Mouse (Mus musculus) Muller cell, postnatal 12 days (primary cell): ENCODE results near the gene Krtap3-1.
"Not testable (repeated sequence)": the region's sequence is repeated elsewhere in the genome, so short reads cannot be mapped to it uniquely, and the experiment has no call there.

Experiments used
- DNase-seq: peaks from one replicate; pipeline ENCODE4 v3.0.0-alpha.2; 2015; ENCODE audit errors: inconsistent ontology term

Krtap3-1 gene

GRCm38 (mm10) chr11:99566530-99566929 is at the start of gene Krtap3-1:
Gene Krtap3-1 (minus strand): TSS chr11:99566630.
- DNase-seq, result no peak

- DNase-seq, result peak; percentile 57
Measured at GRCm38 (mm10) chr11:99614796-99615363, 48.5 kb upstream of the Krtap3-1 start, which contains the start of gene Krtap2-4. Gene Krtap2-4 (minus strand): TSS chr11:99614846.

GRCm38 (mm10) chr11:99610089-99610488 is 43.7 kb upstream of the Krtap3-1 start, which contains the start of gene Gm11937:
Gene Gm11937 (minus strand): TSS chr11:99610189.
- DNase-seq, result not testable (repeated sequence)

- DNase-seq, result no peak
Measured at GRCm38 (mm10) chr11:99609126-99609525, 42.7 kb upstream of the Krtap3-1 start.

DNA sequence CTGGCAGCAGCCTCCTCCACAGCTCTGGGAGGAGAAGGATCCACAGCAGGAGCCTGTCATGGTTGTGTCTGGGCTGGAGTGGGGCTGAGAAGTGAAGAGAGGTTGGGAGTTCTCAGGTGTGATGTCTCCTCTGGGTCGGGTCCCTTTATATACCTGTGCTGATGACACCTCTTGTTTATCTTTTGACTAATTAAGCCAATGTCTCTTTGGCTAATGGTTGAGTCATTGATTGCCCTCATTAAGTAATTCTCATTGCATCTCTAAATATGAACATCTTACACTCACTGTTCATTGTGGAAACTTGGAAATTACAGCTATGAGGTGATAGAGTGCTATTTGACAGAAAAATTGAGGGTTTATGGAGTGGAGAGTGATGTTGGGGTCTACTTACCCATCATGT is 36.8 kb upstream of the Krtap3-1 start, which contains the start of gene Gm11938:
Gene Gm11938 (minus strand): TSS at position 101 of the 400 bp plus-strand sequence.
- not testable (repeated sequence) for DNase-seq

GRCm38 (mm10) chr11:99597742-99598141 is 31.3 kb upstream of the Krtap3-1 start, which contains the start of gene Krtap9-3:
Gene Krtap9-3 (minus strand): TSS chr11:99598105.
- DNase-seq, result not testable (repeated sequence)

DNA sequence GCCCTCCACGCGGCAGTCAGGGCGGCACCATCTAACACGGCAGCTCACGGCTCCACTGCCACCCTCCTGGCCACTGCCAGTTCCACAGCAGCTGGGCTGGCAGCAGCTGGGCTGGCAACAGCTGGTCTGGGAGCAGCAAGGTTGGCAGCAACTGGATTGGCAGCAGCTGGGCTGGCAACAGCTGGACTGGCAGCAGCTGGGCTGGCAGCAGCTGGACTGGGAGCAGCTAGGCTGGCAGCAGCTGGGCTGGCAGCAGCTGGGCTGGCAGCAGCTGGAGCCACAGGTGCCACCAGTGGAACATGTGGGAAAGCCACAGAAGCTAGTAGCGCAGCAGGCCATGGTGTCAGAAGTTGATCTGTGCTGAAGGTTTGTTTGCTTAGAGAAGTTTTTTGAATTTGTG is 24.6 kb upstream of the Krtap3-1 start, which contains the start of gene Krtap1-3:
Gene Krtap1-3 (minus strand): TSS at position 359 of the 400 bp plus-strand sequence.
- DNase-seq, result no peak

DNA sequence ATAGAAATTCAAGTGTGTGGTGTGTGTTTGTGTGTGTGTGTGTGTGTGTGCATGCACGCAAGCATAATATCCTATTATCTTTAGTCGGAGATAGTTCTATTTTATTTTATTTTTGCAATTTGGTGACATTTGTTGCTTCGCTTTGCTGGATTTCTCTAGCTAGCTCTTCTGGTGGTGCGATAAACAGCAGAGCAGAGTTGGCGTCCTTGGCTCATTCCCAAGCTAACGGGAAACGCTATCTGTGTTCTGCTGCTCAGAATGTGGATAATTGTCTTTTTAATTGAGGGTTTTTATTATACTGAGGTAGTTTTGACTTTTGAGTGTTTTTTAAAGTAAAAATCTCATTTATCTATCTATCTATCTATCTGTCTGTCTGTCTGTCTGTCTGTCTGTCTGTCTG is 18.7 kb upstream of the Krtap3-1 start:
- DNase-seq, result no peak

- no peak for DNase-seq
Measured at GRCm38 (mm10) chr11:99583245-99583704, 16.8 kb upstream of the Krtap3-1 start, which contains the start of gene Krtap1-4. Gene Krtap1-4 (minus strand): TSS chr11:99583654.

GRCm38 (mm10) chr11:99581564-99581963 is 15.1 kb upstream of the Krtap3-1 start:
- DNase-seq, result peak; percentile 76

DNA sequence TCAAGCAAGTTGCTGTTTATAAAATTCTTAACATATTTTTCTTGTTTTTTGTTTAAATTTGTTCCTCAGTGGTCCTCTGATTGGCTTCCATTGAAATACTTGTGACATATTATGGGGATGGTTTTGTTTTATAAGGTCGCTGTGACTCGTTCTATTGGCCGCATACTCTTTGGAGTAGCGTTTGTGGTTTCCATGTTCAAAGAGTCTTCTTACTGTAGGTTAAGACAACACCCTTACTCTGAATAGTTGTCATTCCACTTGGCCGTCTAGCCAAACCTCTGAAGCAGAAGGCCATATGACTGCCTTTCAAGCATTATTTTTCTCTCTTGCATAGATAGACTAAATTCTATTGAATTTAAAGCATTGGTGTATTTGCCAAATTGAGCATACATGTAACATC is 14.6 kb upstream of the Krtap3-1 start:
- DNase-seq, result peak; percentile 46

GRCm38 (mm10) chr11:99580636-99581035 is 14.2 kb upstream of the Krtap3-1 start, which contains the start of gene Krtap1-5:
Gene Krtap1-5 (minus strand): TSS chr11:99581016.
- DNase-seq, result no peak

- peak; percentile 61 for DNase-seq
Measured at GRCm38 (mm10) chr11:99574106-99574505, 7.7 kb upstream of the Krtap3-1 start.

DNA sequence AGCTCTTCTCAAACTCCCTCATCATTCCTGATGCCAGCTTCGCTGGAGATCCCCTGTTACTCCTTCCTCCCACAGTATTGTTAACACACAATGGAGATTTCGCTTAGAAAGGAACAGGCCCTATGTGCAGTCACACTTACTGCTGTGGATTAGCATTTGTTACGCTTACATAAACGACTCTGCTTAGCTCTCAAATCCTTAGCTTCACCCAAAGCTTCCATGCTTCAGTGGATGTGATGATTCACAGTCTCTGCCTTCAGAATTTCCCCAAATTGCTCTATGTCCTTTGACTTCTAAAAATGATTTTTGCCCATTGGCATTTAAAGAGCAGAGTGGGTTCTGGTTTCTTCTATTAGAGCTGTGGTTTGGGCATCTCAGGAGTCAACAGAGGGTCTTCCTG is 6.7 kb upstream of the Krtap3-1 start:
- no peak for DNase-seq

- no peak for DNase-seq
Measured at GRCm38 (mm10) chr11:99562580-99562979, 3.9 kb downstream of the Krtap3-1 start.

DNA sequence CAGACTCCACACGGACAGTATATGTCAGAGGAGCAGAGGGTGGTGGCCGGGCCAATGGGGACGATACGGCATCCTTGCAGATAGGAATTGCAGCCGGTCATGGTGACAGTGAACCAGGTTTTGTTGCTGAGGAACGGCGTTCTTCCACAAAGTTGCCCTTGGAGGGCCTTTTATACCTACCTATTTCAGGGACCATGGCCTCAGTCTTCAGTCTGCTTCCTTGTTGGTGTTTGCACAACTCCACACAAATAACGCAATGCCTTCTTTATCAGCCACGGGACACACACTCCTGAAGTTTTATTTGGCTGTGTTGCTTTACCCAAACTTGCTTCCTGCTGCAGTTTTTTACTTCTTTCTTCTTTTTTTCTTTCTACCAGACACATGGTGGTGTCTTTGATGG is 7.1 kb downstream of the Krtap3-1 start, which contains the start of gene Gm11939:
Gene Gm11939 (minus strand): TSS at position 101 of the 400 bp plus-strand sequence.
- DNase-seq, result no peak

GRCm38 (mm10) chr11:99557976-99558745 is 8.3 kb downstream of the Krtap3-1 start:
- peak; percentile 39 for DNase-seq

GRCm38 (mm10) chr11:99556753-99557152 is 9.7 kb downstream of the Krtap3-1 start, which contains the start of gene Krtap3-2:
Gene Krtap3-2 (minus strand): TSS chr11:99556853.
- DNase-seq, result no peak

DNA sequence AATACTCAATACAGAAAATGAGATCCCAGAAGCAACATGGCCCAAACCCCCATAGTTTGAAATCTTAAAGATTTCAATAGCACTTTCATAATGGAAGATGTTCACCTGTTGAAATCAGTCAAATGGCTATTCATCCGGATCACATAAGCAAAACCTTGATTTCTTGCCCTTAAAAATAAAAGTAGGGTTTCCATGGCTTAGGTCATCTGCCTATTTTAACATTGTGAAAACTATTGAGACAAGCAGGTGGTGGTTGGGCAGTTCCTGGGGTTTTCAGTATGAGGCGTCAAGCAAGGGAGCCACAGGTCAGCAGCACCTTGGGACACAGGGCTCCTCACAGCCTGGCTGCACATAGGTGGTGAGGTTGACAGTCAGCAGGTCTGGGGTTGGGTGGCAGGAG is 10.2 kb downstream of the Krtap3-1 start:
- no peak for DNase-seq

GRCm38 (mm10) chr11:99550765-99551164 is 15.7 kb downstream of the Krtap3-1 start, which contains the start of gene Krtap3-3:
Gene Krtap3-3 (minus strand): TSS chr11:99550865.
- no peak for DNase-seq

DNA sequence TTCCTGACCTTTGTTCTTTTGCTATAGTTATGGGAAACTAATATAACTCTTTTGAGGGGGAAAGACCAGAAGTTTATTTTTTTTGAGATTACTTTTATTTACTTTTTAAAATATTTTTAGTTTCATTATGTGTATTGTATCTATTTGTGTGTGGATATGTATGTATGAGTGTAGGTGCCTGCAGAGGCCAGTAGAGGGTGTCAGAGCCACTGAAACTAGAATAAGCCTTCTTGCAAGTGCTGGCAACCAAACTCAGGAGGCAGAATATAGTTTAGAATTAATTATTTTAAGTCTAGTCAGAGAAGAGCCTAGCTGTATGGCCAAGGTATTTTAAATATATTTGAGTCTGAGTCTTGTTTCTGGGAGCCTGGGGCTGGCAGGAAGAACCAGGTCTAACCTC is 18.5 kb downstream of the Krtap3-1 start:
- no peak for DNase-seq

- peak; percentile 96 for DNase-seq
Measured at GRCm38 (mm10) chr11:99539721-99540120, 26.7 kb downstream of the Krtap3-1 start.
